Mouse (Mus musculus): ENCODE results near the gene Cd59b.
"Not testable (repeated sequence)": the region's sequence is repeated elsewhere in the genome, so short reads cannot be mapped to it uniquely, and the experiment has no call there.

The Cd59b gene

DNA sequence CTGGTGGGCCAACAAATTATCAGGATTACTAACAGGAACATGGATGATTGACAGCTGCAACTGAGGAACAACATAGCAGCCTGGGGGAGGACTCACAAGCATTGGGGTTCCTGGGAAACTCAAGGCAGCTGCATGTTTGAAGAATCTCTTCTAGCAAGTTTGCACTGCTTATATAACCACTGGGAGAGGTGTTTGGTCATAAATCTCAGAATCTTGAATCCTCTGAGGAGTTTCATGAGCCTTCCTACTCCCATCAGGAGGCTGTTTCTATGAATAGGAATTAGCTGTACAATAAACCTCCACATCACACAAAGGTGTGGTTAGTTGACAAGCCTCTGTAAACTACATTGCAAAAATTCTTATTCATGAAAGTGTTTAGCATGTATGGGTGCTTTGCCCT, 7.0 kb upstream of the Cd59b start:
- DNase-seq (ENCODE audit: extremely low read depth, insufficient read length, low spot score): no peak

DNA sequence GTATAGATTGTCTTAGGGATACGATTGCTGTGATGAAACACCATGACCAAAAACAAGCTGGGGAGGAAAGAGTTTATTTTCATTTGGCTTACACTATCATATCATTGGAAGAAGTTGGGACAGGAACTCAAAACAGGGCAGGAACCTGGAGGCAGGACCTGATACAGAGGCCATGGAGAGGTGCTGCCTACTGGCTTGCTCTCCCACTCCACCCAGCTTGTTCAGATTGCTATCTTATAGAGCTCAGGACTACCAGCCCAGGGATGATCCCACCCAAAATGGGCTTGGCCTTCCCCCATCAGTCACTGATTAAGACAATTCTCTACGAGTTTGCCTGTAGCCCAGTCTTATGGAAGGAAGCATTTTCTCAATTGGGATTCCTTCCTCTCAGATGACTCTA, 5.5 kb upstream of the Cd59b start:
- no peak for DNase-seq (ENCODE audit: extremely low read depth, insufficient read length, low spot score)

DNA sequence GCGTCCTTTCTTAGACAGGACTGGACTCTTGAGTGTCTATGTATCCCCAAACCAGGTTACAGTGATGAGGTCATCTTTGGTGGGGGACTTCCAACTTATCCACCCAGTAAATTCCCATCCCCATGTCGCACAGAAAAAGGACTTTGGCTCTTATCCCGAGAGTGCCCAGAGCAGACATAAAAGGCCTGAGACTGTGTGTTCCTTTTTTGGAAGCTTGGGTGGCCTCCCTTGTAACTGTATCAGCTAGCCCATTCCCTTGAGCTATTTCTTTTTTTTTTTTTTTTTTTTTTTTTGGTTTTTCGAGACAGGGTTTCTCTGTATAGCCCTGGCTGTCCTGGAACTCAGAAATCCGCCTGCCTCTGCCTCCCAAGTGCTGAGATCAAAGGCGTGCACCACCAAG, 4.1 kb upstream of the Cd59b start, which contains the start of gene Gm10912:
Gm10912 (plus strand) TSS at position 301 of the 400 bp plus-strand sequence.
- DNase-seq (ENCODE audit: extremely low read depth, insufficient read length, low spot score): not testable (repeated sequence)

DNA sequence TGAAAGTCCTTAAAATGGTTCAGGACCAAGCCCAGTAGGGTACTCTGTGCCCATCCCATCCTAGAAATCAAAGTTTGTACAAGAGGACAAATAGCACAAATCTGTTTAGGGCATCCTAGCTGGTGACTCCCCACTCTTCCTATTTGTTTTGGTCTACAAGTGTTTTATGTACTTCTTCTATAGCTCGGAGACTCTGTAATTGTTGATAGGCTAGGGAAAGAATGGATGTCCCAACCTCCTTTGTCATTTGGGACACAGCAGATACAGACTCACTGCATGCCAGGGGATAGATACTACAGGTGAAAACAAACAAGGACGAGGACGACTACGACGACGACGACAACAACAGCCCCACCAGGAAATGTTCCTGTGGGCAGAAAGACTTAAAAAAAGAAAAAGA, 1.2 kb upstream of the Cd59b start, which contains the start of gene Gm10799:
Gm10799 (minus strand) TSS at position 101 of the 400 bp plus-strand sequence.
- not testable (repeated sequence) for DNase-seq (ENCODE audit: extremely low read depth, insufficient read length, low spot score)

DNA sequence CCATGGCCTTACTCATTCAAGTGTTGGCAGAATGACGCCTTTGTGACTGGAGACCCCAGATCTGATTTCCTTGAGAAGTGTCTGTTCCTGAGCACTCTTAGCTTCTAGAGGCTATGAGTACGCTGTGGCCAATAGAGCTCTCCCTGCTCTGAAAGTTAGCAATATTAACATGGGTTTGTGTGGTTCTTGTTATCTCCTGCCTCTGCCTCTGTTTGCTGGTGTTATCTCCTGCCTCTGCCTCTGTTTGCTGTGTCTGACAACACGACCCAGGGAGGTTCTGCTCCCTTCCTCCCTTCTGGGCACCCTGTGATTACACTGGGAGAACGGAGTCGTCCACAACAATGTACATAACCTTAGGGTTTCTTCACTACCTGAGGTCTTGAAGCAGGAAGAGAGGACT, 8.6 kb downstream of the Cd59b start:
- not testable (repeated sequence) for DNase-seq (ENCODE audit: extremely low read depth, insufficient read length, low spot score)

DNA sequence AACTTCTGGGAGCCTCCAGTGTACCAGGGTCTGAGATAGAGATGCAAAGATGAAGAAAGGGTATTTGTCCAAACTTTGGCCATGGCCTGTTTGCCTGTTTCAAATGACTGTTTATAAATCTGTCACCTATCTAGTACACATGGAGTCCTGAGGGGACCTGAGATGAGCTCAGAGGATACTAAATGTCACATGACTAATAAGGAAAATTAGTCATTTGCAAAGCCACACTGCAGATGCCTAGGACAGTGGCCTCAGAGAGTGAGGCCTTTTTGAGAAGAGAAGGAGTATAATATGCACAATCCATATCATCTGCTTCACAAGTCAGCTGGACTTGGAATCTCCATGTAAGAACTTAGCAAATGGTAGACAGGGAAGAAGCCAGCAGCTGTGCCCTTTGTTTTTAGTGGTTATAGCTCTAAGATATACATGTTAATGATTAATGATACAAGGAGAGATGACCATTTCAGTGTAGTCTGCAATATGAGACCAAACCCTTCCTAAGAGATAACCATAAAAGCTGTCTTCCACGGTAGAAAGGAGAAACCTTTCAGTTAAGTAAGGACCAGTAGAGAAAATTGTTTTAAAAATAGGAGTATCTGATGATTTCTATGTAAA, 11.9 kb downstream of the Cd59b start:
- not testable (repeated sequence) for DNase-seq (ENCODE audit: extremely low read depth, insufficient read length, low spot score)

DNA sequence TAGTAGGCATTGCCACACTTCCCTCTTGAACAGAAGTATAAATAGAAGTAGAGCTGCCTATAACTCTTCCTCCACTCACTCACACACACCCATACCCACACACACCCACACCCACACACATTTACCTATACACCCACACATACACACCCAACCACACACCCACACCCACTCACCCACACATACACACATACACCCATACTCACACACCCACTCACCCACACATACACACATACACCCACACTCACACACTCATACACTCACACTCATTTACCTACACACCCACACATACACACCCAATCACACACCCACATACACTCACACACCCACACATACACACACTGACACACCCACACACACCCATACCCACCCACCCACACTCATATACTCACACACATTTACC, 12.8 kb downstream of the Cd59b start:
- no peak for DNase-seq (ENCODE audit: extremely low read depth, insufficient read length, low spot score)

DNA sequence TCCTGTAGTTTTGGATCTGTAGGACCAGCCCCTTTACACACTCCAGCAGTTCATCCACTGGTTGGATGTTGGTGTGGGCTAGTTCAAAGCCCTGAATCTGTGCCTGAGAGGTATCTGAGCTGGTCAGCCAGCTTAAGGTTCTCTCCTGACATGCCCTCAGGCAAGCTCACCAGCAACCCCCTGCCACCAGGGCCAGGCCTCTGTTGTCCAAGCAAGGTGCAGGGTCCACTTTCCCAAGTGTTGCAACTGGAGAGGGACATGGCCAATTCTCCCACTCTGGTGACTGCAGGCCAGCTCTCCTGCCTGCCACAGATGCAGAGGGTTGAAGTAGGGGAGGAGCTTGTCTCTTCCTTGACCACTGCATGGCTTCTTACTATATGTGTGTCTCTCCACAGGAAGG, 14.4 kb downstream of the Cd59b start:
- DNase-seq (ENCODE audit: extremely low read depth, insufficient read length, low spot score): not testable (repeated sequence)

DNA sequence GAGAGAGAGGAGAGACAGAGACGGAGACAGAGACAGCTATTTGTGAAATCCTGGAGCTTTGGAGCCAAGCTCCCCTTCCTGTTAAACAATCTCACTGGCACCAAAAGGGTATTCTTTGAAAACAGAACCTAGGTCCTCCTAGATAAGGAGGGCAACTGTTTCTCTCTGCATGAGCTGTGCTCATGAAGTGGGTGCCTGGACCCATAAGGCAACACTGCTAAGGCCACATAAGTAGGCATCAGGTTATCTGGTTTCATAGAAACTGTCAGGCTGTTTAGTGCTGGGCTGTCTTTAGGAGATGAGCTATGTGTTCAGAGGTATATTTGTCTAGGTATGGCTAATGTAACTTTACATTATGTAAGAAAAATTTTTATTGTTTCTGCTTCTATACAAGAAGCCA, 17.9 kb downstream of the Cd59b start:
- not testable (repeated sequence) for DNase-seq (ENCODE audit: extremely low read depth, insufficient read length, low spot score)

DNA sequence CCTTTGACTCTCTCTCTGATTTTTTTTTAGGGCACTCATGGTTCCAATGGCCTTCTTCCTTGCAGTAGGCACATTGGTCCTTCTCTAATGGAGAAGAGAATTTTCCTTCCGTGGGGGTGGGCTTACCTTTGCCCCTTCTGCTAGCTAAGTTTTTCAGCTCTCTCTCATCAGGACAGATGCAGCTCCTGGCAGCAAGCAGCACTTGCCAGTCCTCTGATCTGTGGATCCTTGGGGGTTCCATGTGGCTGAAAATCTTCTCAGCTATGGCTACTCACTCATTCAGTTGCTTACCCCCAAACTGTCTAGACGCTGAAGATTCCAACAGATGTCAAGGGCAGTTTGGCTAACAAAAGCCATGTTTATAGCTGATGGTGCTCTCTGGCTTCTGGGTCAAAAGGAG, 23.7 kb downstream of the Cd59b start:
- DNase-seq (ENCODE audit: extremely low read depth, insufficient read length, low spot score): no peak

DNA sequence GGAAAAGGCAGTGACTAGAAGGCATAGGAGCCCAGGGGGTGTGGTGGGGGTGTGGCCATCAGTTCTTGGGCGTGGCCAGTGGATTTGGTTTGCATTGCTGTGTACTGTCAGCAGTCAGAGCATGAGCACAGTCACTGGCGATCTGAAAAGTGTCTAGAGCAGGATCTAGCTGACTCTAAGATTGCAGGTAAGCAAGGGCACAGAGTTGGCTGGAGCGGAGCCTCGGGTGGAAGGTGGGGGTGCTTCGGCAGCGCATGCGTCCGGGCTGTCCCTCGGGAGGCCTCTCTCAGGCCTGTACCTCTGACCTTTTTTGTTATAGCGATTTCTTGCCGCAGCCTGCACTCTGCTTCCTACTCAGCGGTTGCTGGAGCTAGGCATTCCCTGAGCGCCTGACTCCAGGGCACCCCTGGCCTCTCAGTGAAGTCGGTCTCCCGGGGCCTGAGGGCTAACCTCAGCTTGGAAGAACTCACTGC, 26.1 kb downstream of the Cd59b start, which contains the start of gene Cd59a:
Cd59a (plus strand) TSS at position 61 of the 473 bp plus-strand sequence.
- DNase-seq (ENCODE audit: extremely low read depth, insufficient read length, low spot score): peak; percentile 83

DNA sequence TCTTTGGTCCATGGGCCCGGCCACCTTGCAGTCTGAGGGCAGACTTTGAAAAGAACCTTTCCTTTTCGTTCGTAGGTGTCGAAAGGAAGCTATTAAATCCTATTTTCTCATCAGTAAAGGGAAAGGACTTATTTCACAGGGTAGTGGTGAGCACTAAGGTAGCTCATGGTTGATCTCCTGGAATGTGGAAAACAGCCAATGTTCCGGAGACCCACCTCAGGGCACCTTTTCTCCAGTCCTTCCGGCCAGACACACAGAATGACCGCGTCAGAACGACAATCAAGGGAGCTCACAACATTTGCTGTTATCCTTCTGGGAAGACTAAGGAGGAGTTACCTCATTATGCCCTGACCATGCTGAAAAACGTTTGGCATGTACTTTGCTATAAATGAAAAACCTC, 26.6 kb downstream of the Cd59b start:
- DNase-seq (ENCODE audit: extremely low read depth, insufficient read length, low spot score): no peak

DNA sequence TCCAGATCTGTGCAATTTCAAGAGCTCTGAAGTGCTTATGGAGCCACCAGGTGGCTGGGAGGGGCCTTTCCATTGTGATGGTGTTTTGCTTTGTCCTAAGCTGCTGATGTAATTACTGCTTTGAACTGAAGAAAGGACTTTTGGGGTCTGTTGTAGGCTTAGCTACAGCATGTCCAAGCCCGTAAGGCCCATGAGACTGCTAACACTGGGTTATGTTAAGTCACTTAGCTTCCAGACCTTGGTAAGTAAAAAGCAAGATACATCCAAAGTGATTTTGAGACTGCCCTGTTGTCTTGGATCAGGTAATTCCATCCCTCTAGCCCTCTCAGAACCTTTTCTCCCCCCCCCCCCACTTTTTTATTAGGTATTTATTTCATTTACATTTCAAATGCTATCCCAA, 27.1 kb downstream of the Cd59b start:
- not testable (repeated sequence) for DNase-seq (ENCODE audit: extremely low read depth, insufficient read length, low spot score)

DNA sequence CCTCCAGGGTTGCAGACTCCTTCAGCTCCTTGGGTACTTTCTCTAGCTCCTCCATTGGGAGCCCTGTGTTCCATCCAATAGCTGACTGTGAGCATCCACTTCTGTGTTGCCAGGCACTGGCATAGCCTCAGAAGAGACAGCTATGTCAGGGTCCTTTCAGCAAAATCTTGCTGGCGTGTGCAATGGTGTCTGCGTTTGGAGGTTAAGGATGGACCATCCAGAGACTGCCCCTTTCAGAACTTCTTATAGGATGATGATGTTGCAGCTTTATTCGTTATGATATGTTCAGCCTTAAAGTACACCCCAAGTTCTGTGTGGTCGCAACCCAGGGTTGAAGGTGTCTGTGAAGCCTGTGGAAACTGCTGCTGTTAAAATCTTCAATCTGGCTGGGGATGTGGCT, 27.7 kb downstream of the Cd59b start:
- DNase-seq (ENCODE audit: extremely low read depth, insufficient read length, low spot score): not testable (repeated sequence)

DNA sequence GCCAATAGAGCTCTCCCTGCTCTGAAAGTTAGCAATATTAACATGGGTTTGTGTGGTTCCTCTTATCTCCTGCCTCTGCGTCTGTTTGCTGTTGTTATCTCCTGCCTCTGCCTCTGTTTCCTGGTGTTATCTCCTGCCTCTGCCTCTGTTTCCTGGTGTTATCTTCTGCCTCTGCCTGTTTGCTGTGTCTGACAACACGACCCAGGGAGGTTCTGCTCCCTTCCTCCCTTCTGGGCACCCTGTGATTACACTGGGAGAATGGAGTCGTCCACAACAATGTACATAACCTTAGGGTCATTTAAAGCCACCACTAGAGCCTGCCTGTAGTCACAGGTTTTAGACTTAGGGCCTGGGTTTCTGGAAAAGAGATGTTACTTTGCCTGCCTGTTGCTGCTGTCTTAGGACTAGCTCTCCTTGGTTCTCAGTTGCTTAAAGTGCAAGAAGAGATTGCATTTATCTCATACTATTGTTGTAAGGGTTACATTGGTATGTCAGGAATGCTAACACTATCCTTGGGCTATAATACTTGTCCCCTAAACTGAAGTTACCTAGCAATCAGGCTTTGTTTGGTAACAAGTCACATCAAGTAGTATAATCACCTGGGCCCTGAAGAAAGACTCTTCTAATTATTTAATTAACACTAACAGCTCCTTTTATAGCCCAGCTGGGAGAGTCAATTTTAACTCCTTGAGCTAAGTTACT, 29.0 kb downstream of the Cd59b start:
- DNase-seq (ENCODE audit: extremely low read depth, insufficient read length, low spot score): no peak

DNA sequence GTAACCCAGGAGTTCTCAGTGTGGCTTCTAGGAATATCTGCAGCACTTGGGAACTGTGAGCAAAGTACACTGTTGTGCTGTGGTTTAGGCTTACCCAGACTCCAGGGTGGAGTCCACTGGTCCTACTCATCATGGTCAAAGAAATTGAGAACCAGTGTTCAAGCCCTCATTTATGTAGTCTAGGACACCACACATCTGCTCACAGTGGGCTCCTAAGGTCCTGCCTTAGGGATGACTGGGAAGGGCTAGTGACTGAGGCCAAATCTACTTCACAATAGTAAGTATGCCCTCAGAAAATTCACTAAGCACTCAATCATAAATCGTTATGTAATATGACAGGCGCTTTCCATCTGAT, 29.6 kb downstream of the Cd59b start:
- no peak for DNase-seq (ENCODE audit: extremely low read depth, insufficient read length, low spot score)

DNA sequence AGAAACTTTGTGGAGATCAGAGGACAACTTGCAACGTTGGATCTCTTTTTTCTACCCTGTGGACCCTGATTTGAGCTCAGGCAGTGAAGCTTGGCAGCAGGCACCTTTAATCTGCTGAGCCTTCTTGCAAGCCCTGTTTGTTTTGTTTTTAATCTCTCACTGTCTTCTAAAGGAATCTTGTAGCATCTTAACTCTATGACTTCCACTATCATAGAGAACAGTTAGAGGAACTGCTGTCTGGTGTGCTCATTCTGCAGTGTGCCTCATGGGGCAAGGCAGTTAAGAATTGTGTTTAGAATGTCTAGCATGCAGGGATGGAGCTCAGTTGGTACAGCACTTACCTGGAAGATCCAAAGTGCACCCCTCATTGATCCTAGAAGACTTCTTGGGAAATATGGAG, 30.3 kb downstream of the Cd59b start:
- no peak for DNase-seq (ENCODE audit: extremely low read depth, insufficient read length, low spot score)

DNA sequence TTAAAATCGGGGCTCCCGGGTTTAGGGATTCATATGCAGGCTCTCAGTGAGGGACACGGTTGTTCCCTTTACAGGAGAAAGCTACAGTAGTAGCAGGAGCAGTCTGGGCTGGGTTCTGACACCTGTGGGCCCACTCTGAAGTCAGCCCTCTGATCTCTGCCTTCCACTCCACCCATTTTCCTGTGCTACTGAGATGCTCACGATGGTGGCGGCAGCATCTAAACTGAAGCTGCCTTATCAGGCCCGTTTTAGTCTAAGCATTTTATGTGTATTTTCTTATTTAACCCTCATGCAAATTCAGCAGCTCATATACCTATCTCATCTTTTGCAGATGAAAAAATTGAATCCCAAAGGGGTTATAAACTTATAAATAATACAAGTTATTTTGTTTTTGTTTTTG, 35.2 kb downstream of the Cd59b start:
- no peak for DNase-seq (ENCODE audit: extremely low read depth, insufficient read length, low spot score)

DNA sequence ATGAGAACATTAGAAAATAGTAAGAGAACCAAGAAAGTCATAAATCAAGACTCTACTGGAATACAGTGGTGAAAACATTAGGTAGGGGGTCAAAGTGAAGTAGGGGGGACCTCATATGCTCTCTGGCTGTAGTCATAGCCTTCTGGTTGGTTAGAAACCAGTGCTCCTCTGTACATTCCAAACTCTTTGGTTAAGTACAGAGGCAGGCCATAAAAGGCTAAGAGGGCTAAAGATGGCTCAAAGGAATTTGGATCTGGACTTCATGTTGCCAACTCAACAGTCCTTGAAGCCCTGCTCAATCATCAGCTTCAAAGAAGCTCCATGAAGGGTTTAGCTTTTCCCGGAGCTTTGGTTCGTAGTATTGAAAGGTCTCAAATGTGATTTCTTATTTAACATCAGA, 39.4 kb downstream of the Cd59b start:
- not testable (repeated sequence) for DNase-seq (ENCODE audit: extremely low read depth, insufficient read length, low spot score)

DNA sequence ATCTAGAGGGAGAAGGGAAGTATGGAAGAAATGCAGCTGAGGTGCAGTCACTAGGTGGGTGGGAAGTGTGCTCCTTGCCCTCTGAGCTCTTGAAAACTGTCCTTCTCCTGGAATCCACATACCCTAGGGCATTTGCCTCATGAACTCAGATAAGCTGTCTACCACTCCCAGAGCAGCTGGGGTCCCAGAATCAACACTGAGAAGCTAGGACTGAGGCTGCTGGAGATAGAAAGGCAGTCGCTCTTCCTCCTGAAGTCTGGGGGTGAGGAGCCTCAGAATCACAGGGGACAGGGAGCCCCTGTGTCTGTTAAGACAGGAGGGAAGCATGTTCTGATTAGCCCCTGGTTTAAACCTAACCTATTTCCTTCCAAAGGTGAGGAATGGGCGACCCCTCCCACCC, 39.9 kb downstream of the Cd59b start:
- DNase-seq (ENCODE audit: extremely low read depth, insufficient read length, low spot score): no peak

DNA sequence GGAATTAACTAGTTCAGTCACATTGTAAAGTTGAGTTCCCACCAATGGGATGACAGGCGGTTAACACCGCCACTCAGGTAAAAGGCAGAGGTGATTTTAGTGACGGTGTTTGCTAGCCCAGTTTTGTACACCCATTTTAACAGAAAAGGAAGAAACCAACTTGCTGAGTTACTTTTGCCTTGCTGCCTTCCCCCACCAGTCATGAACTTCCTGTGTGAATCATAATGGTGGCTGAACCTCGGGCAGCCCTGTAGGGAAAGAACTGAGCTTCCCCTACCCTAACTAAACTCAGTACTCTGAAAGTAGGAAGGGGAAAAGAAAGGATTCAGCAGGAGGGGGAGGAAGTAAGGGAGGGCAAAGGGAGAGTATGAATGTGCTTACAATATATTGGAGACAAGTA, 40.4 kb downstream of the Cd59b start:
- DNase-seq (ENCODE audit: extremely low read depth, insufficient read length, low spot score): no peak

DNA sequence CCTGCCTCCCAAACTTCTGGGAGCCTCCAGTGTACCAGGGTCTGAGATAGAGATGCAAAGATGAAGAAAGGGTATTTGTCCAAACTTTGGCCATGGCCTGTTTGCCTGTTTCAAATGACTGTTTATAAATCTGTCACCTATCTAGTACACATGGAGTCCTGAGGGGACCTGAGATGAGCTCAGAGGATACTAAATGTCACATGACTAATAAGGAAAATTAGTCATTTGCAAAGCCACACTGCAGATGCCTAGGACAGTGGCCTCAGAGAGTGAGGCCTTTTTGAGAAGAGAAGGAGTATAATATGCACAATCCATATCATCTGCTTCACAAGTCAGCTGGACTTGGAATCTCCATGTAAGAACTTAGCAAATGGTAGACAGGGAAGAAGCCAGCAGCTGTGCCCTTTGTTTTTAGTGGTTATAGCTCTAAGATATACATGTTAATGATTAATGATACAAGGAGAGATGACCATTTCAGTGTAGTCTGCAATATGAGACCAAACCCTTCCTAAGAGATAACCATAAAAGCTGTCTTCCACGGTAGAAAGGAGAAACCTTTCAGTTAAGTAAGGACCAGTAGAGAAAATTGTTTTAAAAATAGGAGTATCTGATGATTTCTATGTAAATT, 41.6 kb downstream of the Cd59b start:
- not testable (repeated sequence) for DNase-seq (ENCODE audit: extremely low read depth, insufficient read length, low spot score)
